In the genomic region with DNA sequence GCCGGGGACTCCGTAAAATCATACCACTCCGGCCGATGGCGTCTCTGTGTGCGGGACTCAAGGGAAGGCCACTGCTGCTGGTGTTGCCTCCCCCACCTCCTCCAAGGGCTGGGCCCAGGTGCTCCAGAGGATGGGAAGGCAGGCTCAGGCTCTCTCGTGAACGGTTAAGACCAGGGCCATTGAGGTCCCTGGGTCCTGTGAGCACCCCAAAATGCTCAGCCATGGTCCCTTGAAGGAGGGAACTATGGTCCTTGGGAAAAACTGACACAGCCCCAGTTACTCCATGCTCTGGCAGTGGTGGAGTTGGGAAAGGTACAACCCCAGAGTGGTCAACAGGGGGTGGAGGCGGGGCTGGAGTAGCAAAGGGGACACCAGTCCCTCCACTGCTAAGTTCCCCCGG, we compare ENCODE assay signal across 27 mouse cellular contexts. TPM values are rescaled to one million over a fixed set of nuclear protein-coding genes. Genes with fewer than 3 reads are reported as not detected.
DNase-seq lines count a peak whose midpoint lies in the region; ATAC-seq lines count a peak whose summit lies in the region.
"Had no signal": no experiment of that assay in that cellular context is flagged by ENCODE, and none has a peak within 500 bp of the region (broad histone marks: within the 10 kb centered on the region; RNA-seq: fewer than 3 reads in every experiment).

No protein-coding gene starts in this region.

- in situ Hi-C loops in ES-E14 (cut with MboI; ENCODE audit: low sequenced_read_pairs in 2 of 2, unreplicated experiment in 2 of 2), result no loop called here

- no peak overlapping the region for H3K4me2 ChIP-seq in kidney, embryonic 16.5 days (replicated peaks; ENCODE audit: low read depth, low read length)
- H3K4me2 ChIP-seq in kidney, embryonic 14.5 days (replicated peaks; ENCODE audit: low read depth, low read length), result no peak overlapping the region
- H3K4me2 ChIP-seq in midbrain, embryonic 11.5 days, result no peak overlapping the region
- no peak overlapping the region for H3K4me2 ChIP-seq in midbrain, embryonic 16.5 days (ENCODE audit: low read length)
- H3K4me2 ChIP-seq: forebrain, embryonic 13.5 days; limb, embryonic 13.5 days; liver, embryonic 12.5 days; midbrain, embryonic 12.5 days had no signal

- peaks cover 48% of the 10 kb centered on the region for H3K36me3 ChIP-seq in heart, embryonic 10.5 days
- H3K36me3 ChIP-seq in kidney, embryonic 16.5 days (ENCODE audit: insufficient read depth, low read length), result peaks cover 31% of the 10 kb centered on the region
- H3K36me3 ChIP-seq in kidney, embryonic 14.5 days (ENCODE audit: control insufficient read depth, insufficient read depth, low read length), result peaks cover 45% of the 10 kb centered on the region
- peaks cover 17% of the 10 kb centered on the region for H3K36me3 ChIP-seq in midbrain, embryonic 11.5 days (ENCODE audit: control insufficient read depth, insufficient read depth, low read length)
- H3K36me3 ChIP-seq in midbrain, embryonic 16.5 days (ENCODE audit: control insufficient read depth, insufficient read depth, low read length), result peaks cover 14% of the 10 kb centered on the region
- H3K36me3 ChIP-seq in ES-E14 (ENCODE audit: control insufficient read depth, insufficient read depth, low read length, poor library complexity, severe bottlenecking), result peaks cover 20% of the 10 kb centered on the region

- H3K4me1 ChIP-seq in heart, embryonic 10.5 days, result peaks cover 12% of the 10 kb centered on the region
- no peaks in the 10 kb centered on the region for H3K4me1 ChIP-seq in kidney, embryonic 16.5 days (ENCODE audit: insufficient read depth, low read length)
- no peaks in the 10 kb centered on the region for H3K4me1 ChIP-seq in kidney, embryonic 14.5 days (ENCODE audit: control insufficient read depth, insufficient read depth, low read length)
- no peaks in the 10 kb centered on the region; the same call in 1 of the 2 replicates for H3K4me1 ChIP-seq in midbrain, embryonic 11.5 days (ENCODE audit: control insufficient read depth, insufficient read depth, low read length)
- no peaks in the 10 kb centered on the region for H3K4me1 ChIP-seq in midbrain, embryonic 16.5 days (ENCODE audit: control insufficient read depth, insufficient read depth, low read length)
- peaks cover 10 to 15% of the 10 kb centered on the region in 2 experiments for H3K4me1 ChIP-seq in ES-E14 (ENCODE audit: control insufficient read depth in 2 of 2, insufficient read depth in 2 of 2, low read length in 2 of 2, poor library complexity in 1 of 2)
- H3K4me1 ChIP-seq: forebrain, embryonic 13.5 days; limb, embryonic 13.5 days; liver, embryonic 12.5 days; midbrain, embryonic 12.5 days had no signal

- H3K9ac ChIP-seq in kidney, embryonic 16.5 days (replicated peaks; ENCODE audit: low read length), result no peak overlapping the region
- H3K9ac ChIP-seq in kidney, embryonic 14.5 days (ENCODE audit: low read depth, low read length), result no peak overlapping the region
- no peak overlapping the region for H3K9ac ChIP-seq in midbrain, embryonic 11.5 days (ENCODE audit: low read length)
- no peak overlapping the region for H3K9ac ChIP-seq in midbrain, embryonic 16.5 days (ENCODE audit: low read depth, low read length)
- peak overlapping the region; percentile 34; the same call in 1 of the 2 replicates for H3K9ac ChIP-seq in ES-E14 (ENCODE audit: insufficient read depth, low read depth, low read length, poor library complexity, severe bottlenecking)
- H3K9ac ChIP-seq: forebrain, embryonic 13.5 days; limb, embryonic 13.5 days; liver, embryonic 12.5 days; midbrain, embryonic 12.5 days had no signal

- no peak for DNase-seq in heart, embryonic 10.5 days (ENCODE audit: low spot score)
- DNase-seq in heart, adult 9 months (ENCODE audit: low spot score in 2 of 2), result no peak
- peak; percentile 68 for DNase-seq in midbrain, embryonic 11.5 days (ENCODE audit: low spot score, missing footprints)
- DNase-seq in ES-E14 (ENCODE audit: low read depth, low spot score), result no peak
- DNase-seq: adrenal gland, adult 8-10 months; cerebellum, adult 2 months; cerebellum, postnatal 14 days; gastrocnemius, postnatal 25 days; heart, adult 2 months; kidney, adult 8-10 months; kidney, postnatal 14 days; liver, postnatal 0 days; lung, postnatal 14 days; right cerebral cortex, postnatal 25 days; thymus, adult 2 months; thymus, postnatal 36 days had no signal

- peak overlapping the region; percentile 56 for H3K27ac ChIP-seq in heart, embryonic 10.5 days
- H3K27ac ChIP-seq in kidney, embryonic 16.5 days (ENCODE audit: low read length), result no peak overlapping the region
- H3K27ac ChIP-seq in kidney, embryonic 14.5 days (ENCODE audit: low read depth, low read length), result no peak overlapping the region
- no peak overlapping the region for H3K27ac ChIP-seq in midbrain, embryonic 11.5 days (ENCODE audit: low read depth, low read length)
- no peak overlapping the region for H3K27ac ChIP-seq in midbrain, embryonic 16.5 days (ENCODE audit: low read length)
- no peak overlapping the region for H3K27ac ChIP-seq in ES-E14 (ENCODE audit: insufficient read depth, low read depth, low read length, poor library complexity, severe bottlenecking)
- H3K27ac ChIP-seq: forebrain, embryonic 13.5 days; heart, adult 2 months; limb, embryonic 13.5 days; liver, embryonic 12.5 days; midbrain, embryonic 12.5 days had no signal

- ATAC-seq in kidney, embryonic 16.5 days (ENCODE audit: low FRiP score, low TSS enrichment), result 0 out of 2 replicates have a peak, but pooled peaks have one; percentile 19
- no peak for ATAC-seq in kidney, embryonic 14.5 days (ENCODE audit: low FRiP score, low TSS enrichment)
- no peak for ATAC-seq in midbrain, embryonic 11.5 days (ENCODE audit: low FRiP score)
- ATAC-seq in midbrain, embryonic 16.5 days, result no peak
- ATAC-seq: CD4-positive, CD25-positive, alpha-beta regulatory T cell, adult 4 months; forebrain, embryonic 13.5 days; intestine, embryonic 16.5 days; liver, embryonic 12.5 days; liver, postnatal 0 days had no signal

- H3K9me3 ChIP-seq in heart, embryonic 10.5 days, result no peaks in the 10 kb centered on the region
- no peaks in the 10 kb centered on the region for H3K9me3 ChIP-seq in kidney, embryonic 16.5 days (ENCODE audit: low read length)
- no peaks in the 10 kb centered on the region for H3K9me3 ChIP-seq in kidney, embryonic 14.5 days (ENCODE audit: control insufficient read depth, low read length)
- H3K9me3 ChIP-seq in midbrain, embryonic 11.5 days (ENCODE audit: control insufficient read depth, low read length), result no peaks in the 10 kb centered on the region
- no peaks in the 10 kb centered on the region for H3K9me3 ChIP-seq in midbrain, embryonic 16.5 days (replicated peaks; ENCODE audit: control insufficient read depth, low read length, poor library complexity, severe bottlenecking)
- no peaks in the 10 kb centered on the region for H3K9me3 ChIP-seq in ES-E14 (ENCODE audit: control insufficient read depth, insufficient read depth, low read depth, low read length)
- H3K9me3 ChIP-seq: forebrain, embryonic 13.5 days; G1E; limb, embryonic 13.5 days; liver, embryonic 12.5 days; midbrain, embryonic 12.5 days had no signal

- no peaks in the 10 kb centered on the region for H3K27me3 ChIP-seq in heart, embryonic 10.5 days (ENCODE audit: insufficient read depth, poor library complexity, severe bottlenecking)
- no peaks in the 10 kb centered on the region for H3K27me3 ChIP-seq in kidney, embryonic 16.5 days (ENCODE audit: insufficient read depth, low read length)
- no peaks in the 10 kb centered on the region for H3K27me3 ChIP-seq in kidney, embryonic 14.5 days (ENCODE audit: control insufficient read depth, insufficient read depth, low read length)
- no peaks in the 10 kb centered on the region for H3K27me3 ChIP-seq in midbrain, embryonic 11.5 days (ENCODE audit: control insufficient read depth, insufficient read depth, low read length)
- H3K27me3 ChIP-seq in midbrain, embryonic 16.5 days (ENCODE audit: control insufficient read depth, insufficient read depth, low read depth, low read length), result no peaks in the 10 kb centered on the region
- H3K27me3 ChIP-seq: forebrain, embryonic 13.5 days; limb, embryonic 13.5 days; liver, embryonic 12.5 days; midbrain, embryonic 12.5 days had no signal

- 86% methylated on average over 10 of the region's 10 CpGs for WGBS in heart, embryonic 10.5 days
- WGBS in kidney, embryonic 16.5 days, result 84% methylated on average over 10 of the region's 10 CpGs
- WGBS in kidney, embryonic 14.5 days, result 87% methylated on average over 10 of the region's 10 CpGs
- WGBS in midbrain, embryonic 11.5 days, result 84% methylated on average over 10 of the region's 10 CpGs
- WGBS in midbrain, embryonic 16.5 days, result 73% methylated on average over 10 of the region's 10 CpGs

- peak overlapping the region; percentile 8; the same call in 1 of the 2 replicates for H3K4me3 ChIP-seq in heart, embryonic 10.5 days
- no peak overlapping the region for H3K4me3 ChIP-seq in kidney, embryonic 16.5 days (ENCODE audit: low read length)
- no peak overlapping the region for H3K4me3 ChIP-seq in kidney, embryonic 14.5 days (ENCODE audit: low read length)
- no peak overlapping the region for H3K4me3 ChIP-seq in midbrain, embryonic 11.5 days (ENCODE audit: low read depth, low read length)
- no peak overlapping the region for H3K4me3 ChIP-seq in midbrain, embryonic 16.5 days (ENCODE audit: low read depth, low read length)
- H3K4me3 ChIP-seq in ES-E14 (ENCODE audit: insufficient read depth in 1 of 2, low read depth in 1 of 2, low read length in 2 of 2, poor library complexity in 1 of 2, severe bottlenecking in 1 of 2), result no peak overlapping the region
- H3K4me3 ChIP-seq: erythroblast, embryonic 14.5 days; forebrain, embryonic 13.5 days; heart, adult 2 months; limb, embryonic 13.5 days; liver, embryonic 12.5 days; midbrain, embryonic 12.5 days had no signal

RNA-seq across cellular contexts. Expression of a gene that starts 3.8 kb away (rescaled TPM):
- polyA plus RNA-seq in heart, embryonic 10.5 days (2016; fragmentation: Nextera tagmentation; extraction: Ambion mirVana), result 61.9 and 62.6 TPM in 2 replicates
- polyA plus RNA-seq in kidney, embryonic 16.5 days (2015; fragmentation: Nextera tagmentation; extraction: Ambion mirVana), result 53.2 and 55.9 TPM in 2 replicates
- polyA plus RNA-seq in kidney, embryonic 14.5 days (2014; fragmentation: Nextera tagmentation; extraction: Ambion mirVana), result 37.5 and 56.6 TPM in 2 replicates
- 47.9 and 49.6 TPM in 2 replicates for polyA plus RNA-seq in midbrain, embryonic 11.5 days (2014; fragmentation: Nextera tagmentation; extraction: Ambion mirVana)
- polyA plus RNA-seq in midbrain, embryonic 16.5 days (2015; fragmentation: Nextera tagmentation; extraction: Ambion mirVana), result 46.2 and 54.1 TPM in 2 replicates
- 85.9 and 132 TPM in 2 replicates for total RNA-seq in ES-E14 (2012; rRNA removed)

RNA-seq across cellular contexts. Expression of a gene that starts 24.4 kb away (rescaled TPM):
- polyA plus RNA-seq in heart, embryonic 10.5 days (2016; fragmentation: Nextera tagmentation; extraction: Ambion mirVana), result 76.8 and 109 TPM in 2 replicates
- 174 and 208 TPM in 2 replicates for polyA plus RNA-seq in kidney, embryonic 16.5 days (2015; fragmentation: Nextera tagmentation; extraction: Ambion mirVana)
- polyA plus RNA-seq in kidney, embryonic 14.5 days (2014; fragmentation: Nextera tagmentation; extraction: Ambion mirVana), result 168 and 204 TPM in 2 replicates
- 15.4 and 18.0 TPM in 2 replicates for polyA plus RNA-seq in midbrain, embryonic 11.5 days (2014; fragmentation: Nextera tagmentation; extraction: Ambion mirVana)
- 10.0 and 11.5 TPM in 2 replicates for polyA plus RNA-seq in midbrain, embryonic 16.5 days (2015; fragmentation: Nextera tagmentation; extraction: Ambion mirVana)
- total RNA-seq in ES-E14 (2012; rRNA removed), result 4.1 and 13.4 TPM in 2 replicates

RNA-seq across cellular contexts. Expression of a gene that starts 54.9 kb away (rescaled TPM):
- polyA plus RNA-seq in heart, embryonic 10.5 days (2016; fragmentation: Nextera tagmentation; extraction: Ambion mirVana), result 22.7 and 23.5 TPM in 2 replicates
- polyA plus RNA-seq in kidney, embryonic 16.5 days (2015; fragmentation: Nextera tagmentation; extraction: Ambion mirVana), result 19.9 and 22.7 TPM in 2 replicates
- polyA plus RNA-seq in kidney, embryonic 14.5 days (2014; fragmentation: Nextera tagmentation; extraction: Ambion mirVana), result 20.4 and 27.2 TPM in 2 replicates
- 22.4 and 22.9 TPM in 2 replicates for polyA plus RNA-seq in midbrain, embryonic 11.5 days (2014; fragmentation: Nextera tagmentation; extraction: Ambion mirVana)
- 21.0 and 24.6 TPM in 2 replicates for polyA plus RNA-seq in midbrain, embryonic 16.5 days (2015; fragmentation: Nextera tagmentation; extraction: Ambion mirVana)
- 14.9 and 16.2 TPM in 2 replicates for total RNA-seq in ES-E14 (2012; rRNA removed)
